Mouse (Mus musculus): Measurements from ENCODE around the gene Tlr9.

Tlr9 gene

GRCm38 (mm10) chr9:106265358-106266075 lies 43.1 kb downstream of the Tlr9 start:
- in situ Hi-C loops (cut with MboI, MseI): no loop called here

DNA sequence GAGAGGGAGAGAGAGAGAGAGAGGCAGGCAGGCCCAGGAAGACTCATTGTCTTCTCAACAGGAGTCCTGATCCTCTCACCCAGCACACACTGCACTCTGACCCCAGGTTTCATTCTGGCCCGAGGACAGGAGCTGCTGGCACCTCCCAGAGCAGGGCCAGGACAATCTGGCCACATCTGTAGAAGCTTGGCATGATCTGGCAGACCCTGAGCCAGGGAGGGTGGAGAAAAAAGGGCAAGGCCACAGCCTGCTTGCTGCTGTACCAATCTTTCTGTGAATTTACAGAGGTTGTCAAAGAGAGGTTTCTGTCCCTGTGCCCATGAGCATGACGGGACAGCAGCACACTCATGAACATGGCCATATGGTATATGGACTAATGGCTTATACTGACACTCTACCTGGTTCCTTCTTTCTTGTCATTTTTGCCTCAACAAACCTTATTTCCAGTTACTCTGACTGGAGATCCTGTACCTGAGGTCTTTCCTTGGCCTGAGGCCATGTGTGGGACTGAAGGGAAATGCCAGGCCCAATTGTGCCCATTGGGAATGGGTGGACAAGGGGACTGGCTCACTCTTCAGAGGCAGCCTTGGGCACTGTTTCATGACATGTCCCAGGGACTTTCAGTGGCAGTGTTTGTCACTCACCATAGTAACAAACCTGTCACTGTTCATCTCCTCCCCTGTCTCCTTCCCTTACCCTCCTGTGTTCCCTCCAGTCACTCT lies 44.7 kb downstream of the Tlr9 start:
- in situ Hi-C loops (cut with MboI, MseI): no loop called here

GRCm38 (mm10) chr9:106268421-106268820 lies 46.0 kb downstream of the Tlr9 start:
- in situ Hi-C loops (cut with MboI, MseI): no loop called here

DNA sequence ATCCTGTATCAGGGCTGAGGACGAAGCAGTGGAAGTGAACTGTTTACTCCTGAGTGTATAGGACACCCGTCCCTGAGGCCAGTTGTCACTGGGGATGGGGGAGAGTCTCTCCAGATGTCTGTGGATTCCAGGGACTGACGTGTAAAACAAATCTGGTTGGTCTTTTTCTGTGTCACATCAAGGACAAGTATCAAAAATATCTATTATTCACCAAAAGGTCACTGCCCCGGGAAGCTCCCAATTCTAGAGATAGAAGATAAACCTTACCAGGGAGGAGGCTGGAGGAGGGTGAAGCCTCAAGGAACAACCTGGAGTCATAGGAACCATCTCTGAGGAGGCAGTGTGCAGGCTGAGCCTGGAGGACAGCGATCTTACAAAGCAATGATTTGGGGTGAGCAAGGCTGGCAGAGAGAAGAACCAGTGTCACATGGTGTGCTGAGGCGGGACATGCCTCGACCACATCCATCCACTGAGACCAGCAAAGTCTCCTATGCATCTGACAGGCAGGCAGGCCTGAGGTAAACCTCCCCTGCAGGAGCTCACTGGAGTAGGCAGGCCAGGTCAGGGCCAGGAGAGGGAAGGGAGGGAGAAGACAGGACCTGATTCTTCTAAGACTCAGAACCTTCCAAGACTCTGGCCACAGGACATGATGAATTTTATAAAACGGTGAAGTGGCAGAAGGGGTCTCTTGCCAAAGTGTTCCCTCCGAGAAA lies 46.8 kb downstream of the Tlr9 start:
- in situ Hi-C loops (cut with MboI, MseI): no loop called here

DNA sequence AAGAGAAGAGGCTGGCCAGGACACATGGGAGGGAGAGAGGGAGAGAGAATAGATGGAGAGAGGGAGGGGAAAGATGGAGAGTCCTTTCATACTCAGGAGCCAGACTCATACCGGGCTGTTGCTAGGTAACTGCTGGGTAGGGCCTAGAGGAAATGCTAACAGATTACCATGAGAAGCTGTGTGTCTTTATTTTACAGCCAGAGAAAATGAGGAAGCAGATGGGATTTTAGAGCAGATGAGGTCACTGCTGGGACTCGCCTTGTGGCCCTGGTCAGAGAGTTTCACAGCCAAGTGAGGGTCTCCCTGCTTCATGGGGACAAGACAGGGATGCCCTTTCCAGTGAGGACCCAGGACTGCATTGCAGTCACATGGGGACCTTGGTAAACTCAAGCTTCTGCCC lies 47.5 kb downstream of the Tlr9 start:
- in situ Hi-C loops (cut with MboI, MseI): loop anchor here (10.0 kb wide), 1 partner anchor 55 kb away; no protein-coding TSS in a partner anchor

DNA sequence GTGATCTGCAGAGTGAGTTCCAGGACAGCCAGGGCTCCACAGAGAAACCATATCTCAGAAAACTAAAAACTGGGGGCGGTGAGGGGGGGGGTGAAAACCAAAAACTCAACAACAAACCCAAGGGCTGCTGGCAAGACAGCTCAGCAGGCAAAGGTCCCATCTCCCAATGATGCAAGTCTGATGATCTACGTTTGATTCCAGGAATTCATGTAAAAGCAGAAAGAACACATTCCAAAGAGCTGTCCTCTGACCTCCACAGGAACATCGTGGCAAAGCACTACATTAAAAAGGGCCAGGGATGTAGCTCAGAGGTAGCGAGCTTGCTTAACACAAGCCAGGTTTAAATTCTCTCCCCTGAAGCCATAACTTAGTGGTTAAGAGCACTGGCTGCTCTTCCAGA lies 48.3 kb downstream of the Tlr9 start:
- in situ Hi-C loops (cut with MboI, MseI): loop anchor here (10.0 kb wide), 1 partner anchor 56 kb away; no protein-coding TSS in a partner anchor

DNA sequence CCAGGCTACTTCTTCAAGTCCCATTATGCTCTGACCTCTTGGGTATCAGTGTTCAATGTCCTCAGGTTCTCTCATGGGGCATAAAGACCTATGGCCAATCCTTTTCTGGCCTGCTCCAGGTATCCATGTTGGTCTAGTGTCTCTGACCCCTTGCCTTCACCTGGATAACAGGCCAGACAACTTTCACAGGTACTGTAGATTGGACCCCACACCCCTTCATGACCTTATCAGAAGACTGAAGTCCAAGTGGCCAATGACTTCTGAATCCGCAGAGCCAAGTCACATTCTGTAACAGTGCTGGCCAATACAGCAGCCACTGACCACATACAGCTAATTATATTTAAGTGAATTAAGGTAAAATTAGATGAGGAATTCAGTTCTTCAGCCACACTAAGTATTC lies 49.9 kb downstream of the Tlr9 start:
- in situ Hi-C loops (cut with MboI, MseI): loop anchor here (10.0 kb wide), 1 partner anchor 57 kb away; no protein-coding TSS in a partner anchor

DNA sequence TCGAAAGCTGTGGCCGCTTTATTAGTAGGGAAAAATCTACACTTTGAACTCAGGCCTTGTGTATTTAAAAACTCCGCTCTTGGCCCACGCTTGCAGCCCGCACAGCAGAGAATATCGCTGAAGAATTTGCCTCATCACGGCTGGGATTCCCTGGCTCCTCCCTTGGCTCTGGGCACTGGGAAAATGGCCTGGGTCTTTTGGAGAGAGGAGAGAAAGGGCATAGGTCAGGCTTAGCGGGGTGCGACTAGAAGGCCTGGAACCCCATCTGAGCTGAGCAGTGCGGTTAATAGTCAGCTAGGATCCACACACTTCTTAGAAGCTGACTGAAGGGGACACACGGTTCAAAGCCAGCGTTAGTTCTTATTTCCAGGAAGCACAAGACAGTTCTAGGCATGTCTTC lies 50.9 kb downstream of the Tlr9 start:
- in situ Hi-C loops (cut with MboI, MseI): loop anchor here (10.0 kb wide), 1 partner anchor 58 kb away; no protein-coding TSS in a partner anchor

DNA sequence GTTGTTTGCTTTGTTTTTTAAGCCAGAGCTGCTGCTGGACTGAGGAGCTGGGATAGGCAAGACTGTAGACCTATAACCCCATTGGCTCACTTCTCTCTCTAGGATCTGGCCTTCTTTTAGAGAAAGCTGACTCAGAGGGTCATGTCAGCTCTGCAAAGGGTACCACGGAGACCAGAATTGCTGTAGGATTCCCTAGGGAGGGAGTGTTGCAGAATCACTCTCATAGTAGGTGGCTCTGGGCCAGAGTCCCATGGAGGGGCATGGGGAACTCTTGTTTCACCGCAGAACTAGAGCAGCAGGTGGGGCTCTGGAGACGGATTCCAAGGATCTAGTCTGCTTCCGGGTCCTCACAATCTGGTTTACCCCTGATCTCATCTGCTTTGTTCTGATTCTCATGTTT lies 51.4 kb downstream of the Tlr9 start:
- in situ Hi-C loops (cut with MboI, MseI): loop anchor here (10.0 kb wide), 1 partner anchor 59 kb away; no protein-coding TSS in a partner anchor

GRCm38 (mm10) chr9:106274652-106275180 lies 52.3 kb downstream of the Tlr9 start:
- in situ Hi-C loops (cut with MboI, MseI): loop anchor here (10.0 kb wide), 1 partner anchor 60 kb away; no protein-coding TSS in a partner anchor

DNA sequence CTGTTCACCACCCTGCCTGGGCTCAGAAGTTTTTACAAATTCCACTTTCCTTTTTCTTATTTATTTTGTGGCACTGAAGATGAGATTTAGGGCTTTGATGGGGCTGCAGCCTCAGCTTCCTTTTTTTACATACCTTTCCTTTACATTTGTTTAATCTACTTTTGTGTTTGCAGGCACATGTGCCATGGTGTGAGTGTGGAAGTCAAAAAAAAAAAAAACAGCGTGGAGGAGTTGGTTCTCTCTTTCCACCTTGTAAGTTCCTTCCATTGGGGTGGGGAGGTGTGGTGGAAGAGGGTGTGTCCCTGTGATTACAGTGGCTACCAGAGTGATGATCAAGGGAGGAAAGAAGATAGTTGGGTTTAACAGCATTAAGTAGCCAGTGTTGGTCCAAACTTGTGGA lies 53.4 kb downstream of the Tlr9 start:
- in situ Hi-C loops (cut with MboI, MseI): loop anchor here (10.0 kb wide), 1 partner anchor 61 kb away; no protein-coding TSS in a partner anchor

All from regulatory T cell (primary cell).